Mouse (Mus musculus) C2C12 (cell line): Measurements from ENCODE around the gene Khdc4. TPM values are rescaled to one million over a fixed set of nuclear protein-coding genes. Genes with fewer than 3 reads are reported as not detected.

ENCODE experiments used
- H3K27me3 ChIP-seq: one replicate; pipeline ENCODE4 v1.6.1; 2011; ENCODE audit not compliant: control insufficient read depth, insufficient read depth, insufficient read length
- H3K36me3 ChIP-seq: one replicate; pipeline ENCODE4 v1.6.1; 2011; ENCODE audit not compliant: control insufficient read depth, insufficient read depth
- H3K4me3 ChIP-seq: one replicate; pipeline ENCODE4 v1.5.1; 2011; ENCODE audit warnings: mild to moderate bottlenecking, control low read depth; ENCODE audit not compliant: poor library complexity, insufficient read depth, severe bottlenecking
- H3K79me2 ChIP-seq: one replicate; pipeline ENCODE4 v1.6.1; 2011; ENCODE audit not compliant: control insufficient read depth, insufficient read depth
- H3K79me3 ChIP-seq: one replicate; pipeline ENCODE4 v1.6.1; 2011; ENCODE audit warnings: low read depth, control low read depth
- H3ac ChIP-seq: one replicate; pipeline ENCODE3; 2011; ENCODE audit warnings: low read depth; ENCODE audit not compliant: control insufficient read depth, insufficient read length
- CEBPB ChIP-seq: IDR thresholded peaks from one replicate; pipeline ENCODE4 v1.6.1; 2011; ENCODE audit warnings: low read depth, mild to moderate bottlenecking, control low read depth, moderate library complexity
- CTCF ChIP-seq: IDR thresholded peaks from one replicate; pipeline ENCODE4 v1.5.1; 2011; ENCODE audit not compliant: control insufficient read depth, insufficient read depth, insufficient read length
- FOSL1 ChIP-seq: IDR thresholded peaks from one replicate; pipeline ENCODE4 v1.8.0; 2011; ENCODE audit warnings: mild to moderate bottlenecking, low read length; ENCODE audit not compliant: poor library complexity, insufficient read depth, severe bottlenecking
- MAX ChIP-seq: IDR thresholded peaks from one replicate; pipeline ENCODE4 v1.6.1; 2011; ENCODE audit warnings: mild to moderate bottlenecking, control low read depth
- MYOD1 ChIP-seq: IDR thresholded peaks from one replicate; pipeline ENCODE4 v1.6.1; 2011; ENCODE audit warnings: low read depth; ENCODE audit not compliant: control insufficient read depth, insufficient read length
- MYOG ChIP-seq: IDR thresholded peaks from one replicate; pipeline ENCODE4 v1.6.1; 2011; ENCODE audit not compliant: control insufficient read depth, insufficient read length; ENCODE audit errors: extremely low read depth
- USF1 ChIP-seq: IDR thresholded peaks from one replicate; pipeline ENCODE4 v1.6.1; 2011; ENCODE audit warnings: low read depth, mild to moderate bottlenecking, control low read depth, moderate library complexity
- polyA plus RNA-seq: library from polyadenylated mRNA; unstranded; fragments of >200 nt; fragmentation: generic; extraction: Trizol; gene quantifications from one replicate; pipeline ENCODE4 v1.2.1, GENCODE M21; 2012; ENCODE audit warnings: missing spikeins

Khdc4 gene
- polyA plus RNA-seq, 1 experiment = 14.4 TPM

DNA sequence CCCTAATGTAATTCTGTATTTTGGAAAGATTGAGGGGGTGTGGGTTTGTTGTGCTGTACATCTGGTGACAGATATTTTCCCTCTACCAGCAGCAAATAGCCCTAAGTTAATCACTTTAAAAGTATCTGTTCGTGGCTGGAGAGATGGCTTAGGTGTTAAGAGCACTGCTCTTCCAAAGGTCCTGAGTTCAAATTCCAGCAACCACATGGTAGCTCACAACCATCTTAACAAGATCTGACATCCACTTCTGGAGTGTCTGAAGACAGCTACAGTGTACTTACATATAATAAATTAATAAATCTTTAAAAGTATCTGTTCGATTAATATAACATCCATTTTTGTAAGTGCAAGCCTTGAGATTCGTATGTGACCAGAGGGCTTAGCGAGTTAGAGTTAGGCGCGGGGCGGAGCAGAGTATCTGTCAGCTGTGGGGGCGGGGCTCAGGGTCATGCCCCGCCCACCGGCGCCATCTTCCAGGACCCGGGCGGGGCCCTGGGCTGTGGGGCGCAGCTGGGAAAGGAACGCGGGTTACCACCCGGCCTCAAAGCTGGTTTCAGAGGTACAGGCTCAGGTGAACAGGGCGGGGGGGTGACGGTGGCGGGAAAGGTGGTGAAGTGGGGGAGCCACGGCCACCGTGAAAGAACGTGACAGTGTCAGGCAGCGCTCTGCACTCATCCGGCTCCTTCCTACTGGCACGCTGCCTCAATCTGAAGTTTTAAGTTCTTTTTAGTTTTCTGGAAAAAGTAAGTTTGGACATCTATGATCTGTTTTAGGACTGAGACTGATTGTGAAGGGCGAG lies 31.0 kb downstream of the Khdc4 start, which contains the start of gene Rit1:
Gene Rit1 (plus strand): TSS at position 440 of the 799 bp plus-strand sequence.
- peak within 1 kb of the TSS; percentile 37 for H3K4me3 ChIP-seq
- H3K79me3 ChIP-seq = peaks cover 3% of the 10 kb centered on the region
- H3K27me3 ChIP-seq = no peaks in the 10 kb centered on the region
- peak within 1 kb of the TSS; percentile 77 for H3ac ChIP-seq
- no peak for TF ChIP-seq MYOG
- TF ChIP-seq CTCF = no peak
- no peak for TF ChIP-seq CEBPB
- no peak for TF ChIP-seq MYOD1
- TF ChIP-seq MAX = no peak
- no peak for TF ChIP-seq USF1
- no peak for TF ChIP-seq FOSL1
- H3K79me2 ChIP-seq = peaks cover 11% of the 10 kb centered on the region
- H3K36me3 ChIP-seq = peaks cover 44% of the 10 kb centered on the region

DNA sequence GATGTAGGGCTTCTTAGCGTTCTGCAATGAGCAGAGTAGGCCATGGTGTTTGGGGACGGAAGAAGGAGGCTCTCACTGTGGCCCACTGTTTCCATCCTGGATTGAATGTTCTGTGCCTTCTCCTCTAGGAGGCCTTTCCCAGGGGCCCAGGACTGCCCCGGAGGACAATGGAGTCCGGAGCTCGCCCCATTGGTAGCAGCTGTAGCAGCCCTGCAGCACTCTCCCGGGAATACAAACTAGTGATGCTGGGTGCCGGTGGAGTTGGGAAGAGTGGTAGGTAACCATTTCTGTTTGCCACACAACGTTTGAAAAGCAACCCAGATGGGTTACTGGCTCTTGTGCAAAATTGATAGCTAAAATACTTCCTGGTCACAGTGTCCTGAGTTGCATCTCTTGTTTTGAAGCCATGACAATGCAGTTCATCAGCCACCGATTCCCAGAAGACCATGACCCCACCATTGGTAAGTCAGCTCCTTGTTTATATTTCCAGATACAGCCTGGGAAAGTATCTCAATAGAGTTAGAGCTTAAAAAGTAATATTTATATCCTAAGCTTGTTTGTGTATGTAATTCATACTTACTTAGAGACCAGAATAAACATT lies 31.7 kb downstream of the Khdc4 start:
- peaks cover 3% of the 10 kb centered on the region for H3K79me3 ChIP-seq
- H3K27me3 ChIP-seq = no peaks in the 10 kb centered on the region
- H3K4me3 ChIP-seq = peak overlapping the region; percentile 37
- peak overlapping the region; percentile 77 for H3ac ChIP-seq
- TF ChIP-seq FOSL1 = no peak
- no peak for TF ChIP-seq MYOD1
- TF ChIP-seq MAX = no peak
- TF ChIP-seq USF1 = no peak
- no peak for TF ChIP-seq CEBPB
- TF ChIP-seq CTCF = no peak
- TF ChIP-seq MYOG = no peak
- peaks cover 37% of the 10 kb centered on the region for H3K36me3 ChIP-seq
- H3K79me2 ChIP-seq = peaks cover 11% of the 10 kb centered on the region

DNA sequence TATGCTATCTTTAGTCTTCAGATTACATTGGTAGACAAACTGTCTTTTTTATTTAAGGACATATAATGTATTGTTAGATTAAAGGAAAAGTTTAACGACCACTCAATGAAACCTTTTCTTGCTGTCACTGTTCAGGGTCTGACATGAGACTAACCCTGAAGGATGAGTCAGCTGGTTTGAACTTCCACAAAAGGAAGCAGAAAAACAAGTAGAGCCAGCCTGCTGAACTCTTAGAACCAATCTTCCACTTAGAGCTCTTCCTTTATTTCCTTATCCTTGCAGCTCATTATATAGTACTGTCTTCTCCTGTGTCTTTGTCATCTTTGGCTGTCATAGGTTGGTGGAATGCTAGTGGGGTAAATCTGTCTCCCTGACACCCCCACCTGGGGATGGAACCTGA lies 32.2 kb downstream of the Khdc4 start:
- Histone ChIP-seq H3ac (no peak overlapping the region), H3K36me3 (peaks cover 31% of the 10 kb centered on the region), H3K27me3 (no peaks in the 10 kb centered on the region), H3K4me3 (no peak overlapping the region), H3K79me3 (peaks cover 3% of the 10 kb centered on the region), H3K79me2 (peaks cover 11% of the 10 kb centered on the region)
- TF ChIP-seq MYOD1 = no peak
- TF ChIP-seq FOSL1 = no peak
- no peak for TF ChIP-seq MYOG
- TF ChIP-seq CTCF = no peak
- no peak for TF ChIP-seq USF1
- TF ChIP-seq CEBPB = no peak
- no peak for TF ChIP-seq MAX

DNA sequence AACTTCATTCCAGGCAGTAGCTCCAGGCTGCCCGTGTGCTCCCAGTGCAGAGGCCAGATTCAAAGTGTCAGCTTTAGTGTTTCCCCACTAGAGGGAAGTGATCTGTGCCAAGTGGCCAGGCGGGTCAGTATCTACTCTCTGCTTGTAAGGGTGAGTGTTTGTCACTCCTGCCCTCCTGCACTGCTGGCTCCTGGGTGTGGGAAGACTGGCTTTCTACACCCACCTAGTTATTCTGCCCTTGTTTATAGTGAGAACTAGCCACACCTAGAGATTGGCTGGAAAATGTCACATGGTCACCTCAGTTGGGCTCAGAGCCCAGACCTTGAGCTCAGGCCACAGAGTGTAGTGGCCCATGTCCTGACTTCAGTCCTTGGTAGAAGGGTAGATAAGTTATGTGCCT lies 33.5 kb downstream of the Khdc4 start:
- no peak for TF ChIP-seq MYOG
- TF ChIP-seq CTCF = no peak
- TF ChIP-seq USF1 = peak; percentile 6
- no peak for TF ChIP-seq MYOD1
- no peaks in the 10 kb centered on the region for H3K27me3 ChIP-seq
- peaks cover 19% of the 10 kb centered on the region for H3K36me3 ChIP-seq
- no peak overlapping the region for H3K4me3 ChIP-seq
- H3K79me3 ChIP-seq = peaks cover 4% of the 10 kb centered on the region
- H3ac ChIP-seq = no peak overlapping the region
- H3K79me2 ChIP-seq = peaks cover 11% of the 10 kb centered on the region

DNA sequence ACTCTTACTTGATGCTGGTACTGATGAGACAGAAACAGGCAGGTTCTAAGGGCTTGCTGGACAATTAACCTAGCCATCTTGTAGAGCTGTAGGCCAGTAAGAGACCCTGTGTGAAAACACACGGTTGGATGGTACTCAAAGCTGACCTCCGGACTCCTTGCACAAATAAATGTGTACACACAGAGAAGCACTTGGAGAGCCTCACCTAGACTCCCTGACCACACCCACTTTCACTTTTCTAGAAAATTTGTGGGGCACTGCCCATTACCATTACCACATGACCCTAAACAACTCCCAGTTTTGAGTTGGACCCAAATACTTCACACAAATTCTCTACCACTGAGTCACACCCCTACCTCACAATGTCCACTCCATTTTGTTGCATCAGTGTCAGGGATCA lies 51.0 kb downstream of the Khdc4 start:
- no peaks in the 10 kb centered on the region for H3K79me3 ChIP-seq
- no peaks in the 10 kb centered on the region for H3K79me2 ChIP-seq
- no peak overlapping the region for H3K4me3 ChIP-seq
- TF ChIP-seq MYOD1 = no peak
- no peak for TF ChIP-seq MYOG
- no peak for TF ChIP-seq FOSL1
- no peak for TF ChIP-seq CEBPB
- no peak for TF ChIP-seq MAX
- no peak for TF ChIP-seq USF1
- TF ChIP-seq CTCF = no peak
- no peaks in the 10 kb centered on the region for H3K27me3 ChIP-seq
- no peak overlapping the region for H3ac ChIP-seq
- H3K36me3 ChIP-seq = no peaks in the 10 kb centered on the region
